Mouse (Mus musculus) heart, adult 2 months (tissue): Measurements from ENCODE around the gene Serpinf2.

Experiments used
- CTCF ChIP-seq: fragments of 200-600 bp; IDR thresholded peaks from 2 replicates; pipeline ENCODE4 v1.8.1; 2022; ENCODE audit warnings: antibody characterized with exemption, mild to moderate bottlenecking, moderate library complexity
- EP300 ChIP-seq: fragments of 200-500 bp; IDR thresholded peaks from 2 replicates; pipeline ENCODE4 v1.6.1; 2011; ENCODE audit warnings: low read depth, low read length, control low read depth; ENCODE audit not compliant: insufficient read depth
- POLR2A ChIP-seq: fragments of 200-500 bp; IDR thresholded peaks from 2 replicates; pipeline ENCODE4 v1.6.1; 2011; ENCODE audit warnings: mild to moderate bottlenecking, low read depth, low read length, control low read depth; ENCODE audit not compliant: insufficient read depth

GRCm38 (mm10) chr11:75421375-75422012, 17.9 kb downstream of the Serpinf2 start:
- TF ChIP-seq EP300 (no peak), POLR2A (no peak), CTCF (no peak)
